Mouse (Mus musculus) limb, embryonic 14.5 days (tissue): Measurements from ENCODE around the gene Ggta1. TPM values are rescaled to one million over a fixed set of nuclear protein-coding genes. Genes with fewer than 3 reads are reported as not detected.
"Not testable (repeated sequence)": the region's sequence is repeated elsewhere in the genome, so short reads cannot be mapped to it uniquely, and the experiment has no call there.

Source experiments
- ATAC-seq: fragments of 200-750 bp; cut with Nextera tagmentation; 2 replicates; pipeline ENCODE4 v1.8.0; 2017; ENCODE audit warnings: low read depth, moderate number of reproducible peaks, moderate TSS enrichment; ENCODE audit not compliant: low FRiP score
- DNase-seq: peaks from one replicate; pipeline ENCODE4 v3.0.0-alpha.2; 2015; ENCODE audit warnings: low spot score
- H3K27ac ChIP-seq: fragments of 300-500 bp; sonication (generic); replicated peaks from 2 replicates; pipeline ENCODE4 v1.5.1; 2014; ENCODE audit warnings: low read depth, mild to moderate bottlenecking, low read length, moderate library complexity, mixed read lengths
- H3K27me3 ChIP-seq: fragments of 300-500 bp; sonication (generic); 2 replicates; pipeline ENCODE4 v1.6.1; 2014; ENCODE audit warnings: low read length, mixed read lengths; ENCODE audit not compliant: control insufficient read depth, insufficient read depth
- H3K36me3 ChIP-seq: fragments of 300-500 bp; sonication (generic); 2 replicates; pipeline ENCODE4 v1.6.1; 2014; ENCODE audit warnings: mild to moderate bottlenecking, low read length, moderate library complexity, mixed read lengths; ENCODE audit not compliant: control insufficient read depth, insufficient read depth
- H3K4me1 ChIP-seq: fragments of 300-500 bp; sonication (generic); 2 replicates; pipeline ENCODE4 v1.6.1; 2014; ENCODE audit warnings: antibody characterized with exemption, low read length, mixed read lengths; ENCODE audit not compliant: control insufficient read depth, insufficient read depth
- H3K4me2 ChIP-seq: fragments of 300-500 bp; sonication (generic); replicated peaks from 2 replicates; pipeline ENCODE4 v1.6.1; 2014; ENCODE audit warnings: low read depth, mild to moderate bottlenecking, low read length, moderate library complexity; ENCODE audit not compliant: severe bottlenecking
- H3K4me3 ChIP-seq: fragments of 300-500 bp; sonication (generic); replicated peaks from 2 replicates; pipeline ENCODE4 v1.5.1; 2014; ENCODE audit warnings: low read length
- H3K9ac ChIP-seq: fragments of 300-500 bp; sonication (generic); 2 replicates; pipeline ENCODE4 v1.6.1; 2014; ENCODE audit warnings: mild to moderate bottlenecking, low read depth, low read length, moderate library complexity; ENCODE audit not compliant: severe bottlenecking
- H3K9me3 ChIP-seq: fragments of 300-500 bp; sonication (generic); 2 replicates; pipeline ENCODE4 v1.6.1; 2016; ENCODE audit warnings: low read length; ENCODE audit not compliant: control insufficient read depth
- POLR2A ChIP-seq: fragments of 200-500 bp; IDR thresholded peaks from 2 replicates; pipeline ENCODE4 v1.8.0; 2012; ENCODE audit warnings: inconsistent platforms, mild to moderate bottlenecking, moderate library complexity, borderline replicate concordance; ENCODE audit not compliant: insufficient read depth, insufficient read length; ENCODE audit errors: extremely low read depth
- WGBS: fragments of 180-500 bp; shearing (Covaris S2); extraction: QIAGEN DNeasy Blood & Tissue Kit; methylation state at CpG from one replicate; pipeline ENCODE4 v1.1.7; 2014; 5-methylcytosine and 5-hydroxymethylcytosine counted together
- polyA plus RNA-seq, 2 experiments: library from polyadenylated mRNA; depleted of rRNA in 1 of 2; stranded (reverse) in 1 of 2; unstranded in 1 of 2; fragments of >200 nt; fragmentation: Nextera tagmentation in 1 of 2; extraction: Ambion mirVana in 1 of 2; gene quantifications; 2 replicates each; pipeline versions ENCODE4 v1.2.1 to v1.2.3; 2012 to 2014

The Ggta1 gene
- polyA plus RNA-seq, 2 experiments: 27.4 to 36.1 TPM

DNA sequence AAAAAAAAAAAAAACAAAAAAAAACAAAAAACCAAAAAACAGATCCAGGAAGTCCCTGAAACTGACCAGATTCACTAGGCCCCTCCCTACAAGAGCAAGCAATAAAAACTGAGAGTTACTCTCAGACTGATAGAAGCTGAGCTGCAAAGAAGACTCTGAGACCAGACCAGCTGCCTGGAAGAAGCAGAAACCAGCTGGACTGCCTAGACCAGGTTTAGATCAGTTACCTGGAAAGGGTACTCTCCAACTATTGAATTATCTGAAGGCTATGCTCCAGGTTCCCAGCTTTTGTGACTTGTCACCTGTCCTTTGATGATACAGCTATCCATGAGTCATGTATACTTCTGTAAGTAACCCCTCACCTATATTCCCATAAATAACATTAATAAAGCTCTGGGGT is 3.7 kb downstream of the Ggta1 start:
- Histone ChIP-seq H3K9ac (no peak overlapping the region), H3K36me3 (no peaks in the 10 kb centered on the region)

DNA sequence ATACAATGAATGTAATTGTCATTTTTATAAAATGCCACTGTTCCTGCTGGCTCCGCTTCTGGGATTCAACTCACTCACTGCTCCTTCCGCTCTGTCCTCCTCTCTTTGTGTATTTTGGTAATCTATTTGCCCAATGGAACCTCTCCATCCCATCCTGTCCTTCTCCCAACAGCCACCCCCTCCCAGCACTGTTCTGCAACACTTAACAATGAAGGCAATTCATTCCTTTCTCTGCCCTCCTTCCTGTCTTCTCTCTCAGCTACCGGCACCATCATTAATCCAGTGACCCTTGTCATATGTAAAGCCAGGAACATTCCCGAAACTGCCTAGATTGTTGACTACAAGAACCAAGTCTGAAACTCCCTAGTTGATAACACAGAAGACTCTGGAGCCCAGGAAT is 4.6 kb downstream of the Ggta1 start:
- DNase-seq (no peak), ATAC-seq (no peak)
- Histone ChIP-seq H3K9ac (no peak overlapping the region), H3K4me2 (no peak overlapping the region), H3K9me3 (no peaks in the 10 kb centered on the region), H3K27ac (no peak overlapping the region), H3K27me3 (0 out of 2 replicates have a peak, but pooled peaks cover 4% of the 10 kb centered on the region), H3K4me3 (no peak overlapping the region), H3K4me1 (peaks cover 11% of the 10 kb centered on the region; the same call in 1 of the 2 replicates), H3K36me3 (no peaks in the 10 kb centered on the region)
- WGBS: 91% methylated on average over 4 of the region's 4 CpGs
- no peak for TF ChIP-seq POLR2A

More for the DNA sequence above, 3.7 kb downstream of the Ggta1 start:
- Histone ChIP-seq H3K4me2 (no peak overlapping the region), H3K27me3 (0 out of 2 replicates have a peak, but pooled peaks cover 4% of the 10 kb centered on the region), H3K27ac (no peak overlapping the region), H3K4me3 (no peak overlapping the region), H3K4me1 (peaks cover 11% of the 10 kb centered on the region), H3K9me3 (no peaks in the 10 kb centered on the region)
- DNase-seq (no peak), ATAC-seq (no peak)
- no peak for TF ChIP-seq POLR2A

DNA sequence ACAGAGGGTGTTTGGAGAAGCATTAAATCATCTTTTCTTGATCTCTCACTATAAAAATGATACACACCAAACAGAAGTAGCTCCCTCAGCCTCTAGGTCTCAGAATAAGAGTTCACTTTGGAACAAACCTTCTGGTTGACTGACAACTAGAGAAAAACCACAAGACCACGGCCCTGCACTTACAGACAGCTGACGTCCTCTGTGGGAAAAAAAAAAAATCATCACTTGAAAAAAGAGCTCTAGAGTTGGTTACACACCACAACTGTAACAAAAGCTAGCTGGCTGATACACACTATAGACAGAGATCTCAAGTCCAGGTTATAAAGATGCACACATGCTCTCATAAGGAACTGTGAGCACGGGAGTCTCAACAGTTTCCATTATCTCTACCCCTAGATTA is 9.3 kb downstream of the Ggta1 start:
- H3K4me1 ChIP-seq: 0 out of 2 replicates have a peak, but pooled peaks cover 2% of the 10 kb centered on the region
- DNase-seq: no peak
- H3K27me3 ChIP-seq: no peaks in the 10 kb centered on the region
- no peak overlapping the region for H3K4me2 ChIP-seq
- H3K4me3 ChIP-seq: no peak overlapping the region
- no peaks in the 10 kb centered on the region for H3K9me3 ChIP-seq
- WGBS: 70% methylated on average over 3 of the region's 3 CpGs
- no peaks in the 10 kb centered on the region for H3K36me3 ChIP-seq
- TF ChIP-seq POLR2A: no peak
- no peak overlapping the region for H3K27ac ChIP-seq
- ATAC-seq: no peak
- H3K9ac ChIP-seq: no peak overlapping the region

DNA sequence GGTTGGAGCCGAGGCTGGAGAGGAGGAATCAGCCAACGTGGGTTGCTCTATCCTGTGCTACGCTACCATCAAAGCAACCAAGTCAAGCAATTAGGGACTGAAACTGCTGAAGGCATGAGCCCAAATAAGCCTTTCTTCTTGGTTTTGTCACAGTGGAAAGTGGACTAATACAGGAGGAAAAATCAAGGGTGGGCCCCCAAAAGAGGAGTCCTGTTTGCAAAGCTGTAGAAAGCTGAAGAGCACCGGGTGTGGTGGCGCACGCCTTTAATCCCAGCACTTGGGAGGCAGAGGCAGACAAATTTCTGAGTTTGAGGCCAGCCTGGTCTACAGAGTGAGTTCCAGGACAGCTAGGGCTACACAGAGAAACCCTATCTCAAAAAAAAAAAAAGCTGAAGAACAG is 10.3 kb downstream of the Ggta1 start:
- H3K27me3 ChIP-seq, H3K27ac ChIP-seq, H3K9me3 ChIP-seq, H3K4me3 ChIP-seq, H3K36me3 ChIP-seq, H3K9ac ChIP-seq, ATAC-seq, DNase-seq, H3K4me2 ChIP-seq, H3K4me1 ChIP-seq: not testable (repeated sequence)
- WGBS: 94% methylated on average over 6 of the region's 6 CpGs

DNA sequence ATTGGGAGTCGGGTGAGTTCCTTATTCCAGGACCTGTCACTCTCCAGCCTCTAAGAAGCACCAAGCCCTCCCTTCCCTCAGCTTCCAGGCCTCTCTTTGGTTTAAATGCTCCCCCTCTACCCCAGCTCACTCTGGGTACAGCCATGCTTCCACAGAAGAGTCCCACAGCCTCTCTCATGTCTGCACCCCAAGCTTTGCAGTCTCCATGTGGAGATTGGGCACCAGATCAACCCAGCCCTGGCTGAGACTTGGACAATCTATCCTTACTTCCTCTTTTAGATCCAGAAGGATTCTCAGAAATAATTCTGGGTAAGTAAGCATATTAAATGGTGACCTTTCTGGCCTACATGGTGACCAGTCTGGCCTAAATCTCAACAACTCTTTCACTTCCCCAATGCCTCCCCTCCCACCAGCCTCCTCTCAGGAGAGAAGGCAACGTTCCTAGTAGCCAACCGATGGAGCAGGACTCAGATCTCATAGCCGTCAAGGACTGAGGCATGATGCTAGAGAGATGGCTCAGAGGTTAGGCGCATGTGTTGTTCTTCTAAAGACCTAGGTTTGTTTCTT is 11.5 kb downstream of the Ggta1 start:
- H3K9ac ChIP-seq: no peak overlapping the region
- H3K27me3 ChIP-seq: no peaks in the 10 kb centered on the region
- ATAC-seq (no peak), DNase-seq (no peak)
- no peak overlapping the region for H3K4me3 ChIP-seq
- no peak overlapping the region for H3K27ac ChIP-seq
- no peak for TF ChIP-seq POLR2A
- no peaks in the 10 kb centered on the region for H3K9me3 ChIP-seq
- 90% methylated on average over 5 of the region's 5 CpGs for WGBS
- peaks cover 19% of the 10 kb centered on the region for H3K4me1 ChIP-seq
- H3K4me2 ChIP-seq: no peak overlapping the region
- no peaks in the 10 kb centered on the region for H3K36me3 ChIP-seq

DNA sequence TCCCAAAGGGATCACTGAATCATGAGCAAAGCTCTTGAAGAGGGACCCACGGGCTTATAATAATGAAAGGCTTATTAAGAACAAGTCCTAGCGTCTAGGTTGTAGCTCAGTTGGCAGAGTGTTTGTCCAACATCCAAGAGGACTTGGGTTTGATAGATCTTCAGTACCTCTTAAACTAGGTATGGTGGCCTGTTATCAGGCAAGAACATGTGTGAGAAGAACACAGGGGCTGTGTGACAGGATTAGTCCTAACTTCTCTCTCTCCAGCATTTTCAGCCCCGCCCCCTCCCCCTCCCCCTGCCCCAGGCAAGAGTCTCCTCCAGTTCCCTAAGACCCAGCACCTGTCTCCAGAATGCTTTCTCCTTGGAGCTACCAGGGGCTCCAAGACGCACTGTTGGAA is 12.2 kb downstream of the Ggta1 start:
- ATAC-seq (no peak), DNase-seq (no peak)
- H3K4me1 ChIP-seq: peaks cover 23% of the 10 kb centered on the region
- H3K27ac ChIP-seq: no peak overlapping the region
- H3K9ac ChIP-seq: no peak overlapping the region
- H3K4me3 ChIP-seq: no peak overlapping the region
- H3K4me2 ChIP-seq: no peak overlapping the region
- no peak for TF ChIP-seq POLR2A
- 70% methylated on average over 4 of the region's 4 CpGs for WGBS
- no peaks in the 10 kb centered on the region for H3K27me3 ChIP-seq
- H3K36me3 ChIP-seq: no peaks in the 10 kb centered on the region
- no peaks in the 10 kb centered on the region for H3K9me3 ChIP-seq
